Mouse (Mus musculus) neutrophil, adult 59 days (primary cell): ENCODE data around the gene Man2b2. TPM values are rescaled to one million over a fixed set of nuclear protein-coding genes. Genes with fewer than 3 reads are reported as not detected.

Experiments used
- total RNA-seq, 2 experiments: library from RNA; stranded (reverse); gene quantifications; 1 replicate in 1 of 2; 2 replicates in 1 of 2; pipeline ENCODE4 v1.2.4; 2023

The Man2b2 gene
- total RNA-seq: 10 to 100 TPM; 42.1 to 43.2 TPM

DNA sequence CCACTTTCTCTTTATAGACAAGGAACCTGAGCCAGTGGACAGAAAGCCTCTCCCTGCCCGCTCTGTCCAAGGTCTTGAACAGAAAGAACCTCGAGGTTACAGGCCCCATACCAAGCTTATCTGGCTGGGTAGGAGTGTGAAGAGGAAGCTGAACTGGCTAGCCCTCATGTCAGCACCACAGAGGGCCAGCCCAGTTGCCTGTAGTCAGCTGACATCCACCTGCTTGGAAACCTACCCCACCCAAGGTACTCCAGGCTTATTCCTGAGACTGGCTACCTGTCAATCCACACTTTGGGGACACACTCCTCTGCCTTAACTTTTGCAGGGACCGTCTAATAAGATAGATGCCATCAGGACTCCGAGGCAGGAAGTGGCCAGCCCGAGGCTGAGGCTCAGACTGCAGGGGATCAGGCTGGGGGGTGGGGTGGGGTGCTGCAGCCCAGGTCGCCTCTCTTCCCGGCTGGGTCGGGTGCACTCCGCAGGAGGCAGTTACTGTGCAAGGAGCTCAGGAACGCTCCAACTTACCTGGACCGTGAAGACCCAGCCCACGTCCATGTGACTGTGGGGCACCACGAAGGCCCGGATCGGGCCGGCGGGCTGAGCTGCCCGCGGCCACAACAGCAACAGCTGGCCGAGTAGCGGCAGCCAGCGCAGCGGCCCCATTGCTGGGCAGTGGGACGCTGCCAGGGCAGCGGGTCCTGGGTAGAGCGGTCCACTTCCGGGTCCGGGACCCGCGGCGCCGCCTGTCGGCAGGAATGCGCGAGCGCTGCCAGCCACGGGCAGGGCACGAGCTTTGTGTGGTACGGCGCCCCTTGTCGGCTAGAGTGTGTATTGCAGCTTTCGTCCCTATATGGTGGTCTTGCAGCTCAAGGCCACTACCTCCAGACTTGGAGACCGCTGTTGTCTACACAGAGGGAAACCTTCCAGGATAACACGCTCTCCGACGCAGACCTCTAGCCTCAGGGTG, at the start of gene Man2b2:
TSS of gene Man2b2 (minus strand) at position 741 of the 967 bp plus-strand sequence.

DNA sequence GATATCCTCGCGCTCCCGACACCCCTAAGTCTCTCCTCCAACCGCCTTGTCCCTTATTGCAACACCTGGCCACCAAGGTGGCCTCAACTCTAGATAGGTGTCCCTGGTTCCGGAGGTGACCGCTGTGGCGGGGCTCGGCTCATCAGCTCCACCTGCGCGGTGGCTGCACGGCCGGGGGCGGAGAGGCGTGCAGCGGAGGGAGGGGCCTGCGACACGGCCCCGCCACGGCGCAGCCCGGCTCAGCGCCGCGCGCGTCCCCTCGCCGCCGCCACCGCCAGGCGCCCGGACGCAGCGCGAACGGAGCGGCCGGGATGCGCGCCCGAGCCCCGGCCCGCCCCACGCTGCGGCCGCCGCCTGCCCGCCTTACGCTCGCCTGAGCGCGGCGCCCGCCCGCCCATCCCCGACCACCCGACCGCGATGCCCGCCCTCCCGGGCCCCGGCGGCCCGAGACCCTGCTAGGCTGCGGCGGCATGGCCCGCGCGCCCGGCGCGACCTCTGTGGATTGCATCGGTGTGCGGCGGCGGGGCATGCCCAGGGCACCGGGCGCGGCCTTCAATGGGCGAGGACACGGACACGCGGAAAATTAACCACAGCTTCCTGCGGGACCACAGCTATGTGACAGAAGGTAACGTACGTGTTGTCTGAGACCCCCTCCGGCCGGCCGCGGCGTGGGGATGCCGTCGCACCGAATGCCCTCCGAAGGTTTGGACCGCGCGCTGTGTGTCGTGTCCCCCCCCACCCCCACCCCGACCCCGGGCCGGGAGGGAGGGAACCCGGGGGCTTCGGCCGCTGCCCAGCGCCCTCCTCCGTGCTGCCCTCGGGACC, 38.0 kb upstream of the Man2b2 start, which contains the start of gene Ppp2r2c:
TSS of gene Ppp2r2c (plus strand) at position 248 of the 825 bp plus-strand sequence.

DNA sequence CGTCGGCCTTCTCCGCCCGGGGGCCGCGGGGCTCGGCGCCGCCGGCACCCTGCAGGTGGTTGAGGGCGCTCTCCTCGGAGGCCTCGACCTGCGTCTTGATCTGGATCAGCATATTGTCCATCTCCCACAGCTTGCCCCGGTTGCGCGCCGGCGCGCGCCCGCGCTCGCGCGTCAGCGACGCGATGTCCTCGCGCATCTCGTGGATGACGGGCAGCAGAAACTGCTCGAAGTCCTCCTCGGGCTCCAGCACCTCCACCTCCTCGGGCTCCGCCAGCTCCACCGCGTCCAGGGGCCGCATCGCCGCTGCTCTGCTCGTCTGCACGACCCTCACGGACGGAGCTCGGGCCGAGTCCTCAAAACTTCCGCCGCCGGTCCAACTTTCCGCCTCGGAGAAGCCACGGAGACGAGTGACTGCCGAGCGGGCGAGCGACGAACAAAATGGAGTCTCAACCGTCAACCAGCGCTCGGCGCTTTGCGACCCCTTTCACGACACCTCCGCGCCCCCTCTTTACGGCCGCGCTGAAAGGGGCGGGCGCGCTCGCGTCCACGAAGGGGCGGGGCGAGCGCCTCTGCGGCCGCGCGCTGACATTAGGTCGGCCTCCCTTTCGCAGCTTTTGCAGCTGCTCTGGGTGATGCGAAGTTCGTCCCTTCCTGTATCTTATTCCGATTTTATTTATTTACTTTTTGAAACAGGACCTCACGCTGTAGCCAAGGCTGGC, 34.0 kb downstream of the Man2b2 start, which contains the start of gene Mrfap1:
TSS of gene Mrfap1 (minus strand) at position 477 of the 719 bp plus-strand sequence.

Other genes with a start within 250 kb of the Man2b2 start
- gene Tbc1d14, start 237.4 kb downstream of the Man2b2 start, total RNA-seq: 10 to 100 TPM; 72.4 to 74.3 TPM
- gene D5Ertd579e, start 134.6 kb downstream of the Man2b2 start, total RNA-seq: 10 to 100 TPM; 25.8 to 31.7 TPM
- gene Bloc1s4, start 82.0 kb downstream of the Man2b2 start, total RNA-seq: 10 to 100 TPM; 15.8 to 18.6 TPM
- gene Mrfap1, start 33.9 kb downstream of the Man2b2 start, total RNA-seq: 100 to 1,000 TPM; 124 to 141 TPM
- gene Ppp2r2c, start 37.9 kb upstream of the Man2b2 start, total RNA-seq: not detected
- gene Wfs1, start 158.6 kb upstream of the Man2b2 start, total RNA-seq: 1 to 10 TPM; 4.5 to 5.2 TPM